Mouse (Mus musculus) G1E (cell line): ENCODE results near the gene Btbd35f3. TPM values are rescaled to one million over a fixed set of nuclear protein-coding genes. Genes with fewer than 3 reads are reported as not detected.
"Not testable (repeated sequence)": the region's sequence is repeated elsewhere in the genome, so short reads cannot be mapped to it uniquely, and the experiment has no call there.

Experiments used
- ATAC-seq: 2 replicates; pipeline ENCODE4 v1.8.0; 2016; ENCODE audit warnings: mild to moderate bottlenecking; ENCODE audit not compliant: insufficient number of reproducible peaks, poor library complexity, low FRiP score, severe bottlenecking; ENCODE audit errors: extremely low read depth
- DNase-seq: peaks from one replicate; pipeline ENCODE4 v3.0.0; 2012; ENCODE audit warnings: low spot score
- H3K27me3 ChIP-seq: 2 replicates; pipeline ENCODE4 v1.6.1; 2012; ENCODE audit warnings: mild to moderate bottlenecking, low read length, inconsistent platforms; ENCODE audit not compliant: insufficient read depth
- H3K36me3 ChIP-seq: replicated peaks from 2 replicates; pipeline ENCODE3; 2012; ENCODE audit warnings: mild to moderate bottlenecking, inconsistent platforms
- H3K4me1 ChIP-seq: 2 replicates; pipeline ENCODE4 v1.6.1; 2012; ENCODE audit warnings: low read depth, low read length, inconsistent platforms, mixed read lengths; ENCODE audit not compliant: insufficient read depth
- H3K4me3 ChIP-seq: 2 replicates; pipeline ENCODE4 v1.5.1; 2012; ENCODE audit warnings: low read depth, mild to moderate bottlenecking, inconsistent platforms, low read length, moderate library complexity, mixed read lengths
- H3K9me3 ChIP-seq: replicated peaks from 2 replicates; pipeline ENCODE4 v1.6.1; 2012; ENCODE audit warnings: inconsistent platforms
- polyA plus RNA-seq: library from polyadenylated mRNA; stranded (reverse); fragments of >175 nt; gene quantifications from 2 replicates; pipeline ENCODE4 v1.2.3, GENCODE M21; 2012
- total RNA-seq, 2 experiments: library from RNA; stranded (forward) in 1 of 2; stranded (reverse) in 1 of 2; fragments of 200-1000 nt in 1 of 2; fragments of >200 nt in 1 of 2; fragmentation: Nextera tagmentation in 1 of 2; gene quantifications; 2 replicates each; pipeline ENCODE4 v1.2.3; 2014 to 2017

Btbd35f3 gene
- total RNA-seq (2014; fragmentation: Nextera tagmentation) = not detected in 2 replicates
- total RNA-seq (2017) = 0.29 TPM in 1 of 2 replicates, not detected in the other
- not detected in 2 replicates for polyA plus RNA-seq

DNA sequence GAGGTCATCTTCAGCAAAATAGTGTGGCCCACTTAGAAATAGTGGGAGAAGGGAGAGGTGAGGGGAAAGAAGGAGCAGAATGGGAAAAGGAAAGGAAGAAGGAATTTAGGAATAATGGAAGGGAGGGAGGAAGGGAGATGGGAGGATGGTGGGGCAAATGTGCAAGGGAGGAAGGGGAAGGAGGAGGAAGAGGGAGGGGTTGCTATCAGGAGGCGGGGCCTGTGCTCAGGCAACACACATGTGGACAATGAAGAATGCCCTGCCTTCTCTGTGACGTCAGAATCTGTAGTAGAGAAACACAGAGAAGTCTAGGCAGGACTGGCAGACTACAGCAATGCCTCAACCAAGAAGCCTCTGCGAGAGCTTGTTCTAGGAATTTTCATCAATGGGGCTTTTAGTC lies at the start of gene Btbd35f3:
Gene Btbd35f3, plus strand, starts transcription at position 301 of the 400 bp plus-strand sequence.
- not testable (repeated sequence) for H3K27me3 ChIP-seq, ATAC-seq, H3K9me3 ChIP-seq, DNase-seq, H3K4me3 ChIP-seq, H3K4me1 ChIP-seq, H3K36me3 ChIP-seq

Other genes with a start within 250 kb of the Btbd35f3 start
- gene Btbd35f16, start 80.7 kb upstream of the Btbd35f3 start, total RNA-seq (2014; fragmentation: Nextera tagmentation) = not detected in 2 replicates
- gene Btbd35f16, start 80.7 kb upstream of the Btbd35f3 start, total RNA-seq (2017) = not detected in 2 replicates
- gene Btbd35f16, start 80.7 kb upstream of the Btbd35f3 start, polyA plus RNA-seq = not detected in 2 replicates
- gene Btbd35f28, start 158.9 kb downstream of the Btbd35f3 start, total RNA-seq (2014; fragmentation: Nextera tagmentation) = not detected in 2 replicates
- gene Btbd35f28, start 158.9 kb downstream of the Btbd35f3 start, total RNA-seq (2017) = 0.33 TPM in 1 of 2 replicates, not detected in the other
- gene Btbd35f28, start 158.9 kb downstream of the Btbd35f3 start, polyA plus RNA-seq = not detected in 2 replicates